Mouse (Mus musculus) E14TG2a.4 (cell line): Measurements from ENCODE around the gene Psma5.

Experiments used
- CTCF ChIP-seq: conservative IDR thresholded peaks from 2 replicates; pipeline ENCODE4 v1.5.1; 2014; ENCODE audit warnings: low read length
- NANOG ChIP-seq: IDR thresholded peaks from 2 replicates; pipeline ENCODE4 v1.6.1; 2014; ENCODE audit warnings: borderline replicate concordance, low read length, mixed read lengths

DNA sequence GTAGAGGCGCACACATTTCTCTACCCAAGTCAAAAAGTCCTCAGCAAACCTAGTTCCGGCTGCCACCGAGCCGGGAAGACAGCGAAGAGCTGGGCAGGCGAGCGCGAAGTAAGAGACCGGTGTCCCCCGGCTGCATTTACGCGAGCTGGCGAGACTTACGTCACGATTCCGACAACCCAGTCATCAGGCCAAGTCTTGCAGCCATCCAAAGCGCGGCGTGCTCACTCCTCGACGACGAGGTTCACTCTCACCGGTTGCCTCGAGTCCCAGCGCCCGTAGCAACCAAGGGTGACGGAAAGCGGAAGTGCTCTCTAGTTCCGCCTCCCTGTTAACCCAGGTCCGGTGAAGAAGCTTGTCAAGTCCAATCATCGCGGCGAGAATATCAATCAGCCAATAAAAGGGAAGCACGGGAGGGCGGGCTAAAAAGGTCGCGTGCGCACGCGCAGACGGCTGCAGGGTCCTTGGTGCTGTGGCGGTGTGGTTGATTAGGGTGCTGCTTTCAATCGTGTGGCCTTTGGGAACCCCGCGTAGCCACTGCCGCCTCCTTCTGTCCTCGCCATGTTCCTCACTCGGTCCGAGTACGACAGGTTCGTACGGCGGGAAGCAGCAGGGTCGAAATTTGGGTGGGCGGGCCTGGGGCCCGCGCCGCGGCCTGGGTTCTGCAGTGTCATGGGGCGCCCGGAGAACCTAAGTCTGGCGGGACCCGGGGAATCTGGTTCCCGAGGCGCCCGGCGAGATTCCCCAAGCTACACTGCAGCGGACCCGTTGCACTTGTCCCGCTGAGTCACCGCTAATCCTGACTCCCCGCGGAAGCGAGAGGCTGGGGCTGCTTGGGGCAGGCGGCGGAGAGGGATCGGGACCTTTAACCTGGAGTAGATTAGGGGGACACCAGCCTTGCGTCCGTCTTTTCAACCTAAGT is at the start of gene Psma5:
- TF ChIP-seq CTCF: no peak
- no peak for TF ChIP-seq NANOG
